Mouse (Mus musculus) bone marrow, adult 2 months (tissue): ENCODE results near the gene Fam219b.

Experiments
- CTCF ChIP-seq: fragments of 200-500 bp; IDR thresholded peaks from 2 replicates; pipeline ENCODE4 v1.5.1; 2011; ENCODE audit warnings: low read length, control low read depth; ENCODE audit not compliant: control insufficient read depth, insufficient read depth
- POLR2A ChIP-seq: fragments of 200-500 bp; IDR thresholded peaks from 2 replicates; pipeline ENCODE4 v1.6.1; 2011; ENCODE audit warnings: low read depth, mild to moderate bottlenecking, control low read depth, low read length, borderline replicate concordance; ENCODE audit not compliant: control insufficient read depth

DNA sequence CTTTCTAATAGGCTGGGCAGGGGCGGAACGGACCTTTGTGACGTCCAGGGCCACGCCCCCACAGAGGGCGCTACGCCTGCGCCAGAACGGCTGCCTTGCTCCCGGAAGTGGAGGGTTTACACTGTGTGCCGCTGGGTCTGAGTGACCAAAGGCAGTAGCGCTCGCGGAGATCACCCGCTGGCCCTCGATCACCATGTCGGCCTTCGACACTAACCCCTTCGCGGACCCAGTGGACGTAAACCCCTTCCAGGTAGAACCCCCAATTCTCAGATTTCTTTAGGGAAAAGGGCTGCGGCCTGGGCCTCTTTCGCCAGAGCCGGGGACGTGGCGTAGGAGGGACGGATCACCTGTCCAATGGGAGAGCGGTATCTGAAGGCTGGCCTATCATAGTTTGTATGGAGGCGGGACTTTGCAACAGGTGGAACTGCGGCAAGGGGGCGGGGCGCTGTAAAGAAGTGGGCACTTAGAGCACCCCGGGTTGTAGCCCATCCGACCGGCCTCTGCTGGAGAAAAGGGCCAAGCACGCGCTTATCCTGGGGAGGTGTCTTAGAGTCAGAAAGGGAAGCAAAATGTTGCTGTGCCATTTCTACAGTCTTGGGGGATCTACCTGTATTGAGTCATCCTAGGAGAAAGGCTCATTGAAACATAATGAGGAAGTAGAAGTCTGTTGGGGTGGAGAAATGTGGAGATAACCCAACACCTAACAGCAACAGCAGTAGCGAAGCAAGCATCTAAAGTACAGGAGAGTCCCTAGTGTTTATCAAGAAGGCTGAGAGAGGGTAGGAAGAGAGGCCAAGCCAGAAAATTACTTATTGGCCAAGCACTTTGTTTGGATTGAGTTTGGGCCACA lies 23.8 kb downstream of the Fam219b start, which contains the start of gene Scamp2:
- TF ChIP-seq CTCF (peak; percentile 40; the same call in 1 of the 2 replicates), POLR2A (peak; percentile 96)
